Mouse (Mus musculus) mature B cell (primary cell): Measurements from ENCODE around the gene Pou3f1.

Experiments used
- in situ Hi-C: fragments of 300-500 bp; cut with MboI; formaldehyde crosslinking; loops from 2 replicates; pipeline ENCODE4 v1.14.3; 2019

Gene Pou3f1

DNA sequence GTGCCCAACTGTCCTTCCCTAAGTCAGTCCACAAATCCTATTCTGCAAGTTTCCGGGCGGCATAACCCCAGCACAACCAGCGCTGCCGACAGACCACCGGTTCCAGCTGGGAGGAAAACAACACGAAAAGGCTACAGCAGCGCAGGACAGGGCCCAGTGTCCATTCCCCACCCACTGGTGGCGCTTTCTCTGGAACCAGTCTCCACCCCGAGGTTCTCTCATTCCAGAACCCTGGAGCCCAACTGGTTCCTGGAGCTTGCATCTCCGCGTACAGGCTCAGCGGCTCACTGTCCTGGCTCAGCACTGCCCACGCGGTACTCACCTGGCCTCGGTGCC, at the start of gene Pou3f1:
Pou3f1 (plus strand) TSS at position 290 of the 336 bp plus-strand sequence.
- in situ Hi-C loops = loop anchor here (25.0 kb wide), 1 partner anchor 719 kb away; no protein-coding TSS in a partner anchor

DNA sequence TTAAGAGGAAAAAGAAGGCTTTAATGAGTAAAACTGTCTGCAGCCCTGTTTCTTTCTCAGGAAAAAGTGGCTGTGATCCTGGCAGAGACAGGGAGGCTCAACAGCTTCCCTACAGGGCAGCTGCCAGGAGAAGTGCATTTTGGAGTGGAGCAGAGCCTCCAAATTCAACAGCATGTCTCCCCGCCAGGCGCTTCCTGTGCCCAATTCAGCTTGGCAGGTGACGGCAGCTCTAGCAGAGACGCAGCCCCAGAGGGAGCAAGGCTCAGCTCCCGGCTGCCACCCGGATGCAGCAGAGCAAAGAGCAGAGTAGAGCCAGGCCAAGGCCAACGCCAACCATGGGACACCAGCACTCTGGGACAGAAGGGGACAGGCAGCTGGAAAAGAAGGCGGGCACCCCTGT, 49.4 kb upstream of the Pou3f1 start:
- in situ Hi-C loops = no loop called here

DNA sequence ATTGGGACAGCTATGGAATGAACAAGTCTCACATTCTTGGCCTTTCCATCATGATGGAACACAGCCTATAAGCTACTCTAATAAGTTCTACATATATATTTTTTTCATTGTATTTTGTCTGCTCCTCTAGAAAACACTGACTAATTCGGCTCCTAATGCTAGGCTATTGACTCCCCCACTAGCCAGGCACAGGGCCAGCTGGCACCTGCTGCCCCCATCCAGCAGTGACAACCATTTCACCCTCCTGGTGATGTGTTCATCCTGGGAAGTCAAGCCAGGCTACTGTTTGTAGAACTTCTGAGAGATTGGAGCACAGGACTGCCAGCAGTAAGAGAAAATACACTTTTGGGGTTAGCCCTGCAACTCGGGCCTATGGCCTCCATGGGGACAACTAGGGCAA, 46.5 kb upstream of the Pou3f1 start:
- in situ Hi-C loops = no loop called here

DNA sequence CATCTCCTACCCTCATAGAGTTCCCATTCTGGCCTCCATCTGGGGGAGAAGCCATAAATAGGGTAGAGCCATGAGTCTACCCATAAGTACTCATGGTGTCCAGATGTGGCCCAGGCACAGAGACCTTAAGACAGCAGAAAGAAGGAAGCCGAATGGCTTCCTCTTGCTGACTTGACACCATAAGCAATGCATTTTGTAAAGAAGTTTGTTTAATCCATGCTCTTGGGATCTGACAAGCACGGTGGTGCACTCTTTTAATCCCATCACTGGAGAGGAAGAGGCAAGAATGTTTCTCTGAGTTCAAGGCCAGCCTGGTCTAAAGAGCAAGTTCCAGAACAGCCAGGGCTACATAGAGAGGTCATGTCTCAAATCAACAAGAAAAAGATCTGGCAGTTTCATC, 45.9 kb upstream of the Pou3f1 start, which contains the start of gene 3100002H09Rik:
3100002H09Rik (minus strand) TSS at position 101 of the 400 bp plus-strand sequence.
- in situ Hi-C loops = no loop called here

DNA sequence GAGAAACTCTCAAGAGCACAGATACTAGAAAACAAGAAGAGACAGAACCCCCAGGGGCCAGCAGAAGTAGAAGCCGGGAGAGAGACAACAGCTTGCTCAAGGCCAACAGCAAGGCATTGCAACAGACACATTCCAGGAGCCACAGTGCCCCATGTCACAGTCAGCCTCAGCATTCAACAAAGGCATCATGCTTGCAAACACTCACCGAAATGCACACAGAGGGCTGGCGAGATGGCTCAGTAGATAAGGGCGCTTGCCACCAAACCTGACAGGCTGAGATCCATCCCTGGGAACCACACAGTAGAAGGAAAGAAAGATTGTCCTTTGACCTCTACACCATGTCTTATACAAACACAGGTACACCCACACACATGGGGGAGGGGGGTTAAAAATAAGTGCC, 44.8 kb upstream of the Pou3f1 start:
- in situ Hi-C loops = no loop called here

- in situ Hi-C loops = no loop called here
These were observed 42.4 kb upstream of the Pou3f1 start for GRCm38 (mm10) chr4:124614189-124614588.

GRCm38 (mm10) chr4:124615406-124615960, 41.1 kb upstream of the Pou3f1 start:
- in situ Hi-C loops = no loop called here

GRCm38 (mm10) chr4:124615986-124616385, 40.6 kb upstream of the Pou3f1 start:
- in situ Hi-C loops = no loop called here

DNA sequence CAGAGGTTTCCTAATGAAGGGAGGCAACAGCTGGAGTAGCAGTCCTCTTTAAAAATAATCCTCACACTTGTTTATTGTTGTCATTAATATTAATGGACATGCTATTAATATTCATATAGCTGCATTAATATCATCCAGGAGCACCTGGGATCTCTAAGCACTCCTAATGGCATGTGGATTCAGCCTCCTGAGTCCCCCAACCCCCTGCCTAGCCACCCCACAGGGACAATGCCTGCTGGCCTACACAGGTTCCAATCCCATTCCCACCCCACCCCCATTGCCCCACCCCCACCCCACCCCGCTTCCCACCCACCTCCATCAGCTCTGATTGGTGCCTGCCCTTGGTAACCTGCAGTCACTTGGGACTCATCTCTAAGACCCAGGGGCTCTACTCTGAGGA, 40.0 kb upstream of the Pou3f1 start:
- in situ Hi-C loops = no loop called here

- in situ Hi-C loops = no loop called here
These were observed 38.0 kb upstream of the Pou3f1 start for GRCm38 (mm10) chr4:124618599-124618998.

- in situ Hi-C loops = no loop called here
These were observed 35.2 kb upstream of the Pou3f1 start for GRCm38 (mm10) chr4:124621406-124621805.

GRCm38 (mm10) chr4:124622566-124622965, 34.0 kb upstream of the Pou3f1 start:
- in situ Hi-C loops = no loop called here

DNA sequence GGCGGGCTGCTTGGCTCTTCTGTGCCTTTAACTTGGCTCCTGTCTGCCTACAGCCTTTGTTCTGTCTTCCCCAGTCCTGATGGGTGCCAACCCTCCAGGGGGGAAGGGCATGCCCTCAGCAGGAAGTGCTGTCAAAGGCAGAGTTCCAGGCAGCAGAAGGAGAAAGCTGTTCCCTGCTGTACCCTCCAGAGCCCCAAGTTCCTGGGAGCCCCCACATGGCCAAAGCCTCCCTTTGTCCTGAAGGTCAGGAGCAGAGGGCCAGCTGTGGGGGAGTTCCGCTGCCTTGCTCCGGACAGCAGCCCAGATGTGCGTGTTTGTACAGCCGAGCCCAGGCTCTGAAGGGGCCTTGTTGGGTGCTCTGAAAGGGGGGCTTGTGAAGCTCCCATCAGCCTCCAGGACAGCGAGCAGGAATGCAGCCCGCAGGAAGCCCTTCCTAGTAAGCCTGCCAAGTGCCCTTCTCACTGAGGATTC, 32.5 kb upstream of the Pou3f1 start:
- in situ Hi-C loops = no loop called here

DNA sequence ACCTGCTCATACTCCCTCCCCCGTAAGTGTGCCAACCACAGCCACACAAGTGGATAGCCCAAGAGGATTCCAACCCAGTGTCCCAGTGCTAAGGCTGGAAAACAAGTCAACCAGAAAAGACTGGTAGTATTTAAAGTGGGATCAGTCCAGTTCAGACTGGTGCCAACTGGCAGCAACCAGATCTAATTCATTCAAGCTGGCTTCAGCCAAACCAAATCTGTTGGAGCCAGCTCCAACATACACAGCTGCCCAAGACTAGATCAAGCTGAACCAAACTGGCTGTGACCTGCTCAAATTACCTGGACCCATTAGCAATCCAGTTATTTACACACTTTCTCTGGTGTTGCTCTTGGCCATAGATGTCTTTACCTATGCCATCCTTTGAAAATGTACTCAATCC, 29.8 kb upstream of the Pou3f1 start:
- in situ Hi-C loops = no loop called here

- in situ Hi-C loops = no loop called here
These were observed 25.2 kb upstream of the Pou3f1 start for GRCm38 (mm10) chr4:124631456-124631855.

GRCm38 (mm10) chr4:124632856-124633255, 23.8 kb upstream of the Pou3f1 start:
- in situ Hi-C loops = no loop called here

GRCm38 (mm10) chr4:124633281-124633680, 23.3 kb upstream of the Pou3f1 start:
- in situ Hi-C loops = no loop called here

- in situ Hi-C loops = no loop called here
These were observed 16.9 kb upstream of the Pou3f1 start for GRCm38 (mm10) chr4:124639715-124640114.

GRCm38 (mm10) chr4:124643859-124644258, 12.7 kb upstream of the Pou3f1 start:
- in situ Hi-C loops = no loop called here

DNA sequence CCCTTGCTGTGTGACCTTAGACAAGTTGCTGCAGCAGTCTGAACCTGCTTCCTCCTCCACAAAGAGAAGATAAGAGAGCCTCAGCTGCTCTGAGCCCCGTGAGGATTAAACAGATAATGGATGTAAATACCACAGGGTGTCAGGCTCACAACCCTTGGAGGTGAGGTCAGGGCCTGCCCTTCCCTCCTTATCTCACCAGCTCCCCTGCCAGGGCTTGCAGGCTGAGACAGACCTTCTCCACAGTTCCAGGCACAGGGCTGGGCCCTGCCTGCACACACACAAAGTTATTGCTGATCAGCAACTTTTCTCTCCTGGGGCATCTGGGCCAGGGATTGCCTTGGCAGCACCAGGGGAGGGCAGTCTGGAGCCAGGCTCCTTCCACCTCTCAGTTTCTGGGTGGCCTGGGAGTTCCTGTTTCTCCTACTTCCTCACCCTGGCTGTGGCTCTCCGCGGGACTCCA, 11.6 kb upstream of the Pou3f1 start:
- in situ Hi-C loops = no loop called here

DNA sequence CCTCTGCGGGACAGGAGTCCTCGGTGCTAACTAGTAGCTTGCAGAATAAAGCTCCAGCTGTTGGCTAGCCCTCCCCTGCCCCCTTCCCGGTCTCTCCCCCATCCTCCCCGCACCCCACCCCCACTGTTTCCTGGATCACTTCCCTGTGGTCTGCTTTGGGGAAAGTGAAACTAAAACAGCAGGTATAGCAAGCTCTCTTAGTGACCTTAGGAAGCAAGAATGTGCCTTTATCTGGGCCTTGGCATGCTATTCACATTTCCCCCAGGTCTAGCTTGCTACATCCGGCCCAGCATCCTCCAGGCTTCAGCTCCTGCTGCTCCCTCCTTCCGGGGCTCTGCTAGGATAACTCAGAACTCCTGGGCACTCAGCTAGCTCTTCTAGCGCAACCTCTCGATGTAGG, 10.0 kb upstream of the Pou3f1 start:
- in situ Hi-C loops = no loop called here

- in situ Hi-C loops = no loop called here
These were observed 8.7 kb upstream of the Pou3f1 start for GRCm38 (mm10) chr4:124647909-124648308.

DNA sequence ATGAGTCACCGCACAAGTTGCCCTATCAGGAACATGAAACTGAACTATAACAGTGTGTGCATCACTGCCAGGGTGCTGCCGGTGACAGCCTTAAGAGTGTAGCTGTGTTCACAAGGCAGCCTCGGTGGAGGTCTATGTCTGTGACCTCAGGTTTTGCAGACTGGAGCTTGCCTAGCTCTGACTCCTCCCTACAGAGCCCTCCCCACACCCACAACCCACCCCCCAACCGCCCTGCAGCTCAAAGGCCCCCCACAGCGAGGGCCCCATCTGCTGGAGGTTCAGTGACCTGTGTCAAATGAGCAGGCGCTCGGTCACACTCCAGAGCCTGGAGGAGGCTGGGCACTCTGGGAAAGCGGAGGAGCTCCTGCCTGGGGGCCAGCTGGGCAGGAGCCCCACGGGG, 3.7 kb upstream of the Pou3f1 start:
- in situ Hi-C loops = loop anchor here (25.0 kb wide), 1 partner anchor 716 kb away; no protein-coding TSS in a partner anchor
